Mouse (Mus musculus): ENCODE measurements at regions not wholly inside any gene's neighbourhood (a gene's known extent, or its start where the extent isn't known, plus 50 kb on each side); places are given as distances from the start of the nearest gene placed in this dataset.

- in situ Hi-C loops (cut with MboI; ENCODE audit: low sequenced_read_pairs): no loop called here
Observed at GRCm38 (mm10) chrX:11956194-11956593, 204.0 kb downstream of the Bcor start.

GRCm38 (mm10) chrX:11957011-11957410 lies 203.1 kb downstream of the Bcor start:
- in situ Hi-C loops (cut with MboI; ENCODE audit: low sequenced_read_pairs): no loop called here

DNA sequence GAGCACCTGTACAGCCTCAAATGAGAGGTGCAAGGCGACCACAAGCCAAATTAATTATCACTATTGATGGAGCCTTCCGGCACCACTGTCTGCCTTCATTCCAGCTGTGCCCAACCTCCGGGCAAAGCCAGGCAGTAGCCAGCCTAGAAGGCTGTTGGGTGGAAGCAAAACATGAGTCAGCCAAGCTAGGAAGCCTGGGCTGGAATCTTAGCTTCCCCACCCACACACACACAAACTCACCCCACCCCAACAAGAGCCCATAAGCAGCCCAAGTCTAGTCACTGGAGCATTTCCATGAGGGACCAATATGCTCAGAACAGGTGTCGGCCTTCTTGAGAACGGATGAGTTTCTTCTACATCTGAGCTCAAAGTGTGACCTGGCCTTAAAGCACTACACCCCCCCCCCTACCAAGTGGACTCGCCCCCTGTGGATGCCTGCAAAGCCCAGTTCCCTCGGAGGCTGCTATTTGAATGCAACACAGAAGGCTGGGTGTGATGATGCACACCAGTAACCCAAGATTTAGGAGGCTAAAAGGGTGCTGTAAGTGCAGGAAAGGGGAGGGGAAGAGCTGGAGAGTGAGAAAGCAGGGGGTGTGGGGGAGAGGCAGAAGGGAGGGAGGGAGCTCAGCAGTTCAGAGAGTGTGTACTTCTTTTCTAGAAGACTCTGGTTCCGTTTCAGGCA lies 200.1 kb downstream of the Bcor start:
- in situ Hi-C loops (cut with MboI; ENCODE audit: low sequenced_read_pairs): no loop called here

DNA sequence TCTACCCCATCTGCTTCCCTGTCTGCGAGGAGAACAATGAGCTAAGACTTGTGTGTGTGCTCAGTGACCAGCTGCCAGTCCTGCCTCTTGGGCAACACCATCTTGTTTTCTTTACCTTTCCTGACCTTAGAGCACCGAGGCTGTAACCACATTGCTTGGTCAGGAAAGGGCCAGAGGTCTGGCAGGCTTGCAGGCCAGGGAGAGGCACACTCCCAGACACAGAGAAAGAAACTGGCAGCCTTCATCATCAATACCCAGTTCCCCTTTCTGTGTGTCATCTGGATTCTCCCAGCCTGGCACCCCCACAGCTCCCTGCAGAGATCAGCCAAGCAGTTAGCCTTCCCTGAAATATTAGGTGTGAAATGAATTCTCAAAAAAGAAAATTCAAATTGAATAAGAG lies 198.8 kb downstream of the Bcor start:
- in situ Hi-C loops (cut with MboI; ENCODE audit: low sequenced_read_pairs): no loop called here

DNA sequence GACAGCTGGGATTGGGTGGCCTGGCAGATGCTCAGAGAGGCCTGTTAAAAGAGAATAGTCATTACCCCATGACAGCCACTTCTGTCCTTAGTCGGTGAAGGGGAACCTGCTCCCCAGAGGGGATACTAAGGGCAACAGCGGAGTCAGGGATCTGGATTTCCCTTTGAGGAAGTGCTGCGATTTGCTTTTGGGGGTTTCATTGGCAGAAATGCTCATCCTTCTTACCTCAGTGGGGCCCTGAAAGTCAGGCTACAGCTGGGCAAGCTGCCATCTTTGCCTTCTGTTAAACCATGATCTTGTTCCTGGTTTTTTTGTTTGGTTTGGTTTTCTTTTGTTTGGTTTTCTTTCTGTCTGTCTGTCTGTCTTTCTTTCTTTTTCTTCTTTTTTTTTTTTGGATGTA lies 195.7 kb downstream of the Bcor start:
- in situ Hi-C loops (cut with MboI; ENCODE audit: low sequenced_read_pairs): no loop called here

GRCm38 (mm10) chrX:11978679-11979078 lies 181.5 kb downstream of the Bcor start:
- in situ Hi-C loops (cut with MboI; ENCODE audit: low sequenced_read_pairs): no loop called here

- in situ Hi-C loops (cut with MboI; ENCODE audit: low sequenced_read_pairs): no loop called here
Observed at GRCm38 (mm10) chrX:11983276-11983675, 176.9 kb downstream of the Bcor start.
